Mouse (Mus musculus) 3T3-L1 (cell line): ENCODE measurements around the gene 4931408C20Rik.

Experiments used
- DNase-seq: peaks from one replicate; pipeline ENCODE4 v3.0.0-alpha.2; 2015; ENCODE audit warnings: low read depth, low spot score

Gene 4931408C20Rik

DNA sequence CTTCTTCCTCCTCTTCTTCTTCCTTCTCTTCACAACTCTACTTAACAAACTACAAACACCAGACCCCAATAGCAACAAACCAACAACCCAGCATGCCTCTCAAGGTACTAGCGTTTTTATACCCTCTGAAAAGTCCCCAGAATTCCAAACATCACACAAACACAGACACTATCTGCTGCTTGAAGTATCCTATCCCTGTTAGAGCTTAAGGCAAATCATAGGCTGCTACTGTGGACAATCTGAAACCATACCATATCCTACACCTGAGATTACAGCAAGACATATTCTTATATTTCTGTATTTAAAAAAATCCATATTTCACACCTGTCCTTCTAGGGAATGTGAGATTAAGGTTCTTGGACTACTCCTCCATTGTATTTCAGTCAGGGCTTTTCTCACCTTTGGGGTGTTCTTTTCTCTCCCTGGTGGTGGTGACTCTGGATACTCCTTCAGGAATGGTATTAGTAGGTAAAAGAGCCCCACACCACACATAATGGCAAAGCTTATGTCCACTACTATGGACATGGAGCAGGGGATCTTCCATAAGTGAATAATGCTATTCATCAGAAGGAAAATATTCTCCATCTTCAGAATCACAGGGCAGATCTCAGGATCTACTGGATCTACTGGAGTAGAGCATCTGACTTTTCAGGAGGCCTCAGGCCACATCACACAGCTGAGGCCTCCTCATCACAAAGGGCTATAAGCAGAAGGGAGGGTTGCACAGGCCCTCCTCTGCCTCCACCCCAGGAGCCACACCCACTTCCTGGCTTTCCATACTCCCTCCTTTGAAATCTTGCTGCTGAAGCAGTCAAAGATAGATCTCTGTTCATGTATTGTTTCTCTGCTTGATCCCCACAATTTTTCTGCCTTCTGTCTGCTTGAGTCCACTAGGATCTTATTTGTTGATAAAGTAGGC is at the start of gene 4931408C20Rik:
TSS of gene 4931408C20Rik (minus strand) at position 619 of the 919 bp plus-strand sequence.
- DNase-seq: peak; percentile 40

DNA sequence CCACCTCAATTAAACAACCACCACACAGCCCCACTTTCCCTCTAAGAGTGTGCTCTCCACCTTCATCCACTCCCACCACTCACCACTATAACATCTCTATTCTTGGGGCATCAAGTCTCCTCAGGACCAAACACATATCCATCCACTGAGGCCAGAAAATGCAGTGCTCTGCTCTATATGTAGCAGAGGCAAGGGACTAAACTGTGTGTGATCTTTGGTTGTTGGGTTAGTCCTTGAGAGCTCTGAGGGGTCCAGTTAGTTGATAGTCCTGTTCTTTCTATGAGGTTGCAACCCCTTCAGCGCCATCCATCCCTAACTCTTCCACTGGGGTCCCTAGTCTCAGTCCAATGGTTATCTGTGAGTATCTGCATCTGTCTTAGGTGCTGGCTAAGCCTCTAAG is 666 bp upstream of the 4931408C20Rik start:
- peak; percentile 47 for DNase-seq

DNA sequence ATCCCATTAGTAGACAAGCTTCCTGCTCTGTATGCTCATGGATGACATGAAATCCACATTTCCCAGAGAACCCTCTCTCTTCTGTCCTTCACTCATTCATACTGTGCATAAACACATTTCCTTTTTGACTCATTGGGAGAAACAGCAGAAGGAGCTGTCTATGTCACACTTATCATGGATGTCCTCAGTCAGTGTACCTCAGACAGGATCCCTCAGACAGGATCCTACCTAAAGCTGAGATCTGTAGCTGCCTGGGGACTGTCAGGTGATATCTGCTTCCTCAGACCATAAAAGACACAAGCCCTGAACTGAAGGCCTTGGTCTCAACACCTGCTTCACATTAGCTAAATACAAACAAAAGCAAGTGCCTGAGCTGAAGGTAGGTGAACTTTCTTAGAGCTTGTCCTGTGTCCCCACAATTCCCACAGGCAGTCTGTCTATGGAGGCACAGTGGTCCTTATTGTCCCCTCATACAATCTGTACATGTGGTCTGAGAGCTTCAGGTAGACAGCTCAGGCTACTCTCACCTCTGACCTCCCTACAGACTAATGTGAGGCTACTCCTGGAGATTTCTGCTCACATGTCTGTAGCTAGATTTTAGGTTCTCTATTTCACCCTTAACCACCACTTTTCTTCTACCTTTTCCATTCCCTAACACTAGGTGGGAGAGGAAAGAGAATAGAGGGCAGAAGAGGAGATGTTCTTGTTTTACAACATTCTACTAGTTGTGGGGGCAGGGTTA is 1.1 kb downstream of the 4931408C20Rik start:
- DNase-seq: peak; percentile 32

DNA sequence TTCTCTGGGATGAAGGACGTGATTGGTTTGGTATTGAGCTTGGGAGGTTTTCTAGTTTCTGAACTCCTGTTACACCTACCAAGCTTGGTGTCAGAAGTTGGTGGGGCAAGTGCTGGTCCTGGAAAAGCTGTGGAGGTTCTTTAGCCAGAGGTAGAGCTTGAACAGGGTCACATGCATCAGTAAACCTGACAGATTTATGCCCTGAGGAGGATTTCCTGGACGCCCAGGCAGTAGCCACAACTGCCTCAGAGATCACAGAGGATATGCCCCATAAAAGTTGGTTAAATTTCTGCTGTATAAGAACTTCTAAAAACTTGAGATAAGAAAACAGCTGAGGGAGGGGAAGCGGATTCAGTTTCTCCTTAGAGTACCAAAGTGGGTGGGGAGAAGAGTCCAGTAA is 1.9 kb downstream of the 4931408C20Rik start:
- no peak for DNase-seq

DNA sequence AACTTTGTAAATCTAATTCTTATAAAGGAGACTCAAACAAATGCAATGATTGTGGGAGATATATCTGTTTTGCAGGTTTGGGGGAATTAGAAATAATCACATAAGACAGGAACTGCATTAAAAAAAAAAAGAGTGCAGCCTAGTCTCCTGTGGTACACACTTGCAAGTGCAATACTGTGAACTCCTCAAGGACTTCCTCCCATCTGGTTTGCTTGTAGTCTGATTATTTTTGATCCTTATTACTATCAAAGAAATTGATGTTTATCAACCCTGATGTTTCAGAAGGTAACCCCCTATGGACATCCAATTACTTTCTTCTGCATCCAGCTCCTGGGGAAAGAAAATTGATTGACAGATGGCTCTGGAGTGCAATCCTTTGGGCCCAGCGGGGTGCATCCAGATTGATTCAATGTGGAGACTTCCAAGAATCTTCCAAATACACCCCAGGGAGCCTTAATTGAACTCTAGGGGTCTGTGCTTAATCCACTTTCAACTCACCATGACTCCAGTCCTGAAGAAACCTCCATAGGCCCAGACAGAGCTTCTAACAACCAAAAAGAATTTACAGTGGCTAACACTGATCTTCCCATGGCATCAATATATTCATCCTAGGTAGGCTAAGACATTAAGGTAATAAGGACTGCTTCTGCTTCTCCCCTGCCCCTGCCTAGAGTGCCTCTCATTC is 37.4 kb downstream of the 4931408C20Rik start:
- DNase-seq: no peak

DNA sequence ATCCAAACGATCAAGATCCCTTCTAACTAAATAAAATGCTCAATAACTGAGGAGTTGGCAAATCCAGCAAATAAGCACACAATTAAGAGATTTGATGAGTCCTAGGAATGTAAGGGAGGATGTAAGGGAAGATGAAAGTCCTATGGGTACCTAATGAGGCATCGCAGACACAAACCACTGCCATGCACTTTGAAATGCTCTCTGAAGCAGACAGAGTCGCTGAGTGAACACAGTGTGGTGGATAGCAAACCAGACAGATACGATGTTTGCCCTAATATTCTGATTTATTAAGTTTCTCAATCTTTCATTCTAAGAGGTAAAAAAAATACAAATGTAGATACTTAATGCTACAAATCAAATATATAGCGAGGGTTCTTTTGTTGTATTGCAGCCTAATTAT is 51.2 kb downstream of the 4931408C20Rik start:
- DNase-seq: no peak
